Mouse (Mus musculus): Measurements from ENCODE around the gene Tgm4. TPM values are rescaled to one million over a fixed set of nuclear protein-coding genes. Genes with fewer than 3 reads are reported as not detected.

Gene Tgm4
- polyA plus RNA-seq, 1 experiment, result 0.08 TPM

DNA sequence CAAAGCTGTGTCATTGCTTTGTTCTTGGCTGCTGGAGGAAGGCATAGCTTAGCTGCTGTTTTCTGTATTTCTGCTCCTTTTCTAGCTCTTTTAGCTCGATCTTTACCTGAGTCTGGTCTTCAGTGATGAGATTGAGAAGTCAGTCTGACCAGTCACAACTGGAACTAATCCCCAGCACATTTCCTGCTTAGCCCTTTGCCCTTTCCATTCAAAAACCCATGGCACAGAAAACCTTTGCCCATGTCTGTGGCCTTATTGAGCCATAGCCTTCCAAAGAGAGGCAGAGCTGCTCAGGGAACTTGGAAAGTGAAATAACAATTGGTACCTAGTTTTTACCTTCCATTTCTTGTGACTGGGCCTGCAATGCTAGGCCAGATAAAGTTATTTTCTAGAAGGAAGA, 81.0 kb downstream of the Tgm4 start:
- peaks cover 8% of the 10 kb centered on the region for H3K36me3 ChIP-seq (ENCODE audit: control insufficient read depth, insufficient read depth, low read length)
- DNase-seq (ENCODE audit: low read depth in 1 of 2, low spot score in 2 of 2), result no peak
- TF ChIP-seq POLR2A (IDR thresholded peaks at IDR 0.05; ENCODE audit: low read depth, low read length) (no peak), CTCF (IDR thresholded peaks at IDR 0.05; ENCODE audit: extremely low read depth, insufficient read depth, insufficient read length, insufficient replicate concordance) (no peak)
- H3K4me3 ChIP-seq (ENCODE audit: extremely low read depth, insufficient read depth, insufficient read length), result no peak overlapping the region
- H3K4me1 ChIP-seq (ENCODE audit: control insufficient read depth, insufficient read depth, insufficient read length), result peaks cover 8% of the 10 kb centered on the region
- WGBS, result 88% methylated on average over 1 of the region's 1 CpGs
- no peaks in the 10 kb centered on the region for H3K27me3 ChIP-seq (ENCODE audit: control insufficient read depth, insufficient read depth, low read length)
- H3K27ac ChIP-seq (ENCODE audit: insufficient read depth, low read length), result no peak overlapping the region

Other genes starting within 250 kb of the Tgm4 start
- gene Tcaim, start 229.2 kb upstream of the Tgm4 start, polyA plus RNA-seq (2012; rRNA removed), result 1.8 and 1.9 TPM in 2 replicates
- gene Gm35549, start 190.7 kb upstream of the Tgm4 start, polyA plus RNA-seq (2012; rRNA removed), result not detected in 2 replicates
- gene Zfp445, start 168.7 kb upstream of the Tgm4 start, polyA plus RNA-seq (2012; rRNA removed), result 20.0 and 25.1 TPM in 2 replicates
- 1.6 and 1.9 TPM in 2 replicates for gene Zkscan7, start 149.0 kb upstream of the Tgm4 start, polyA plus RNA-seq (2012; rRNA removed)
- gene Zfp105, start 111.7 kb upstream of the Tgm4 start, polyA plus RNA-seq (2012; rRNA removed), result 0.39 and 0.45 TPM in 2 replicates
- 1.6 and 1.7 TPM in 2 replicates for gene 1110059G10Rik, start 83.7 kb upstream of the Tgm4 start, polyA plus RNA-seq (2012; rRNA removed)
- gene Kif15, start 83.7 kb upstream of the Tgm4 start, polyA plus RNA-seq (2012; rRNA removed), result 1.4 and 2.9 TPM in 2 replicates
- 10.3 and 12.0 TPM in 2 replicates for gene Tmem42, start 13.4 kb upstream of the Tgm4 start, polyA plus RNA-seq (2012; rRNA removed)
- 72.9 and 148 TPM in 2 replicates for gene Zdhhc3, start 78.5 kb downstream of the Tgm4 start, polyA plus RNA-seq (2012; rRNA removed)
- gene Exosc7, start 78.5 kb downstream of the Tgm4 start, polyA plus RNA-seq (2012; rRNA removed), result 15.2 and 17.3 TPM in 2 replicates
- 3.4 and 4.6 TPM in 2 replicates for gene Clec3b, start 116.2 kb downstream of the Tgm4 start, polyA plus RNA-seq (2012; rRNA removed)
- 0.93 and 0.95 TPM in 2 replicates for gene Cdcp1, start 181.3 kb downstream of the Tgm4 start, polyA plus RNA-seq (2012; rRNA removed)
- 5.9 and 10.5 TPM in 2 replicates for gene Tmem158, start 226.0 kb downstream of the Tgm4 start, polyA plus RNA-seq (2012; rRNA removed)

All from spleen, adult 2 months (tissue).